Mouse (Mus musculus) brain, embryonic 14.5 days (tissue): ENCODE data around the gene Fam136a.

Experiments
- CTCF ChIP-seq: fragments of 200-500 bp; IDR thresholded peaks from 2 replicates; pipeline ENCODE4 v1.5.1; 2012; ENCODE audit warnings: inconsistent platforms, mild to moderate bottlenecking, moderate library complexity, borderline replicate concordance; ENCODE audit not compliant: insufficient read depth, insufficient read length; ENCODE audit errors: extremely low read depth
- POLR2A ChIP-seq: fragments of 200-500 bp; IDR thresholded peaks from 2 replicates; pipeline ENCODE4 v1.6.1; 2012; ENCODE audit warnings: mild to moderate bottlenecking, inconsistent platforms, borderline replicate concordance; ENCODE audit not compliant: poor library complexity, insufficient read depth, insufficient read length, severe bottlenecking; ENCODE audit errors: extremely low read depth

DNA sequence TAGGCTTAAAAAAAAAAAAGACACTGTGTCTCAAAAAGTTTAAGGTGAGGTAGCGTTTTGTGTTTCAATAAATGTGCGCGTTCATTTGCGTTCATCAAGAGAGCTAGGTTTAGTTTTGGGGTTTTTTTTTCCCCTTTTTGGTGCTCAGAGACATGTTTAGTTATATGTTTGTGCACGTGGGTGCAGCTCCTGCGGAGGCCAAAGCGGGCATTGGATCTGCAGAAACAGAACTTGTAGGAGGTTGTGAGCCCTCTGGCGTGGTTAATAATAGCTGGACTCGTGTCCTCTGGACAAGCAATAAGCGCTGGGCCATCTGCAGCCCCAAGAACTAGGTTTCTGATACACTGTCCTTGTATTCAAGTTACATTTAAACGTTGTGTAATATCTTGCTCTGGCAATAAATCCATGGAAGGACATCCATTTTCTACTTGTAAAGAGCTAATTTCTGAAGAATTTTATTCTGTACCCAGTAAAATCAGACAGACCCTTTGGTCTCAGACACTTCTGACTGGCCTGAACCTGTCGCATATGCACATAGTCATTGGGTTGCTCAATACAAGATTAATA lies 6.6 kb downstream of the Fam136a start:
- TF ChIP-seq CTCF = no peak
- no peak for TF ChIP-seq POLR2A
